Mouse (Mus musculus) cortical plate, adult 2 months (tissue): Measurements from ENCODE around the gene Gpatch2.

Experiments used
- CTCF ChIP-seq: fragments of 200-500 bp; IDR thresholded peaks from 2 replicates; pipeline ENCODE4 v1.5.1; 2011; ENCODE audit warnings: mild to moderate bottlenecking, control low read depth, low read length; ENCODE audit not compliant: insufficient read depth; ENCODE audit errors: extremely low read depth
- POLR2A ChIP-seq: fragments of 200-500 bp; IDR thresholded peaks from 2 replicates; pipeline ENCODE4 v1.6.1; 2011; ENCODE audit warnings: mild to moderate bottlenecking, low read length, control low read depth; ENCODE audit not compliant: insufficient read depth; ENCODE audit errors: extremely low read depth

- TF ChIP-seq POLR2A: no peak
- TF ChIP-seq CTCF: no peak
Measured at GRCm38 (mm10) chr1:187347606-187348005, 132.3 kb downstream of the Gpatch2 start.
